Mouse (Mus musculus) heart, postnatal 0 days (tissue): ENCODE measurements around the gene Sfswap. TPM values are rescaled to one million over a fixed set of nuclear protein-coding genes. Genes with fewer than 3 reads are reported as not detected.
"Not testable (repeated sequence)": the region's sequence is repeated elsewhere in the genome, so short reads cannot be mapped to it uniquely, and the experiment has no call there.

Source experiments
- ATAC-seq: fragments of 200-750 bp; cut with Nextera tagmentation; 2 replicates; pipeline ENCODE4 v1.8.0; 2017; ENCODE audit warnings: low read depth, moderate number of reproducible peaks, moderate library complexity; ENCODE audit not compliant: insufficient read depth
- DNase-seq: peaks from one replicate; pipeline ENCODE4 v3.0.0-alpha.2; 2016; ENCODE audit warnings: low spot score
- H3K27ac ChIP-seq: fragments of 300-500 bp; sonication (generic); 2 replicates; pipeline ENCODE4 v1.5.1; 2014; ENCODE audit warnings: low read depth, mild to moderate bottlenecking
- H3K27me3 ChIP-seq: fragments of 300-500 bp; sonication (generic); 2 replicates; pipeline ENCODE4 v1.6.1; 2014; ENCODE audit warnings: low read length, mixed read lengths; ENCODE audit not compliant: control insufficient read depth, insufficient read depth
- H3K36me3 ChIP-seq: fragments of 300-500 bp; sonication (generic); replicated peaks from 2 replicates; pipeline ENCODE4 v1.6.1; 2014; ENCODE audit warnings: low read length, mixed read lengths; ENCODE audit not compliant: control insufficient read depth, insufficient read depth
- H3K4me1 ChIP-seq: fragments of 300-500 bp; sonication (generic); 2 replicates; pipeline ENCODE4 v1.6.1; 2014; ENCODE audit warnings: antibody characterized with exemption; ENCODE audit not compliant: control insufficient read depth, insufficient read depth
- H3K4me2 ChIP-seq: fragments of 300-500 bp; sonication (generic); 2 replicates; pipeline ENCODE4 v1.6.1; 2014; ENCODE audit warnings: low read depth, mild to moderate bottlenecking, low read length, moderate library complexity
- H3K4me3 ChIP-seq: fragments of 300-500 bp; sonication (generic); 2 replicates; pipeline ENCODE4 v1.5.1; 2014; ENCODE audit warnings: low read depth, low read length
- H3K9ac ChIP-seq: fragments of 300-500 bp; sonication (generic); replicated peaks from 2 replicates; pipeline ENCODE4 v1.6.1; 2014; ENCODE audit warnings: low read depth, low read length, mixed read lengths
- H3K9me3 ChIP-seq: fragments of 300-500 bp; sonication (generic); replicated peaks from 2 replicates; pipeline ENCODE4 v1.6.1; 2016; ENCODE audit warnings: low read length; ENCODE audit not compliant: control insufficient read depth
- CTCF ChIP-seq: IDR thresholded peaks from 2 replicates; pipeline ENCODE4 v1.5.1; 2016; ENCODE audit warnings: antibody characterized with exemption, control low read depth, low read depth
- EP300 ChIP-seq: IDR thresholded peaks from 2 replicates; pipeline ENCODE4 v1.6.1; 2016; ENCODE audit warnings: antibody characterized with exemption, low read depth
- WGBS: fragments of 180-500 bp; shearing (Covaris S2); extraction: QIAGEN DNeasy Blood & Tissue Kit; methylation state at CpG from one replicate; pipeline ENCODE4 v1.1.7; 2014; 5-methylcytosine and 5-hydroxymethylcytosine counted together
- polyA plus RNA-seq: library from polyadenylated mRNA; unstranded; fragments of >200 nt; fragmentation: Nextera tagmentation; extraction: Ambion mirVana; gene quantifications from 2 replicates; pipeline ENCODE4 v1.2.1, GENCODE M21; 2015
- total RNA-seq: library from RNA; depleted of rRNA; stranded (reverse); fragments of >200 nt; gene quantifications from 2 replicates; pipeline ENCODE4 v1.2.3, GENCODE M21; 2014; ENCODE audit warnings: low replicate concordance; rRNA removed

The Sfswap gene
- total and polyA plus RNA-seq, 2 experiments from 2014 or later = 15.7 to 28.2 TPM

DNA sequence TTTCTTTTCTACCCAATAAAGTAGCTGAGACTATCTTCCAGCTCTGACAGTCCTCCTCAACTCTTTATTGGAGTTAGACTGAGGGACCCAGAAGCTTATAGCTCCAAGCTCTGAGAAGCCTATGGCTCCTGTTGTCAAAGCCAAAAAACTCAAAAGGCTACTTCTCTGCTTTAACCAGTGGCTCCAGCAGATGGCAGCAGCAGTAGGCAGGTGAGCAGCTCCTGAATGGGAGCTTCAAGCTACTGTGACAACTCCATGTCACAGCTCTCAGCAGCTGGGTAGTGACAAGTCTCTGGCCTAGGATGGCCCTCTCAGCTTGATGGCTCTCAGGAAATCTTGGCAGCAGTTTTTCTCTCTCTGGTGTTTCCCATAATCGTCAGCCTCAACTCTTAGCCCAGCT, 110.0 kb downstream of the Sfswap start:
- Histone ChIP-seq H3K9ac (no peak overlapping the region), H3K4me2 (no peak overlapping the region), H3K36me3 (no peaks in the 10 kb centered on the region), H3K4me3 (no peak overlapping the region), H3K9me3 (no peaks in the 10 kb centered on the region), H3K27ac (no peak overlapping the region), H3K27me3 (no peaks in the 10 kb centered on the region), H3K4me1 (no peaks in the 10 kb centered on the region)
- peak; percentile 82 for TF ChIP-seq CTCF
- TF ChIP-seq EP300 = no peak
- peak; percentile 76 for ATAC-seq
- peak; percentile 73 for DNase-seq
- WGBS = 0% methylated on average over 1 of the region's 1 CpGs

GRCm38 (mm10) chr5:129620600-129620999, 119.6 kb downstream of the Sfswap start:
- not testable (repeated sequence) for H3K4me1 ChIP-seq, H3K4me2 ChIP-seq, H3K9me3 ChIP-seq, H3K9ac ChIP-seq, H3K27me3 ChIP-seq, H3K4me3 ChIP-seq, H3K36me3 ChIP-seq, H3K27ac ChIP-seq, DNase-seq, ATAC-seq
- WGBS = 51% methylated on average over 9 of the region's 9 CpGs
- TF ChIP-seq CTCF = 0 out of 2 replicates have a peak, but pooled peaks have one; percentile 11

Other genes with a start within 250 kb of the Sfswap start
- gene Mmp17, start 82.9 kb downstream of the Sfswap start, total RNA-seq = 0.43 and 2.6 TPM in 2 replicates
- gene Mmp17, start 82.9 kb downstream of the Sfswap start, polyA plus RNA-seq = 0.41 TPM in 2 replicates
- 0.95 and 1.2 TPM in 2 replicates for gene Zfp11, start 168.9 kb downstream of the Sfswap start, total RNA-seq
- 2.3 and 3.0 TPM in 2 replicates for gene Zfp11, start 168.9 kb downstream of the Sfswap start, polyA plus RNA-seq
- gene Sept14, start 207.3 kb downstream of the Sfswap start, total RNA-seq = not detected in 2 replicates
- gene Sept14, start 207.3 kb downstream of the Sfswap start, polyA plus RNA-seq = not detected in 2 replicates
- gene Mrps17, start 214.3 kb downstream of the Sfswap start, total RNA-seq = 141 and 196 TPM in 2 replicates
- gene Mrps17, start 214.3 kb downstream of the Sfswap start, polyA plus RNA-seq = 173 and 181 TPM in 2 replicates
- gene Nipsnap2, start 223.8 kb downstream of the Sfswap start, total RNA-seq = 563 and 624 TPM in 2 replicates
- 720 and 738 TPM in 2 replicates for gene Nipsnap2, start 223.8 kb downstream of the Sfswap start, polyA plus RNA-seq